Mouse (Mus musculus): ENCODE data around the gene BC024978.

The BC024978 gene

DNA sequence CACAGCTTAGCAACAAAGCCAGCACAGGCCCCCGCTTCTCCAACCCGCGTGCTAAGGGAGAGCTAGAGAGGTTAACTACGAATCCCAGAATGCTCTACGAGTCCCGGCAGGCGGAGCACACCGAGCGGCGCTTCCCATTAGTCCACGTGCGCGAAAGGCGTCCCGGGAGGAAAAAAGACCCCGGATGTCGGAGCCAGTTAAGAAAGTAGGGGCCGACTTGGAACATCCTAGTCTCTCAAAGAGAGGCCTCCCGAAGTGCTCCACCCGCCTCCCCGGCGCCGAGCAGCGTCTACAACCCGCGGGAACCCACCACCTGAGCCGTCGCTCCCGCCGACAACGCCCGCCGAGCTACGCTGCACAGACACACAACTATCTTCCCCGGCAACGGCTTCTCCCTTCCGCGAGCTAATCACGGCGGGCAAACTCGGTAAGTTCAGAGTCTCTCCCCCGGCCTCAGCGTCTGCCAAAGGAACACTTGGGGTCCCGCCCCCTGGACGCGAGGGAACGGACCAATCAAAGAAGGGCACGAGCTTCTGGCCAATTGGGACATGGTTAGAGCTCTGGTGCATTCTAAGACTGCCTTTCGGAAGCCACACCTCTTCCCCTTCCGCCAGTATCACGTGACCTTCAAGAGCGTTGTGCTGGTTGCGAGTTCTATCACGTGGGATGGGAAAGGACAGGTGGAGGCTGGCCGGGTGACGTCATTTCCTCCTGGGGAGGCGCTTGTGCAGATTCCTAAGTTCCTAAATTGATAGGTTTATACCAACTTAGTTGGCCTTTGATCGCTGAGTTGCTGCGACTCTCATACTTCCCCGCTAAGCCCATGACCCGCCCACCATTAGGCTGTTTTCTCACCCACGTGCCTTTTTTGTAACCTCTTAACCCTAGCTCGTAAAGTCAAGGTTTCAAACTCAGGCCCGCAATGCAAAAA lies at the start of gene BC024978, which contains the start of gene Snrpa:
BC024978 (plus strand) TSS at position 101 of the 931 bp plus-strand sequence.
Snrpa (minus strand) TSS at position 591 of the 931 bp plus-strand sequence.
- in situ Hi-C loops (cut with MboI; ENCODE audit: low sequenced_read_pairs): no loop called here

DNA sequence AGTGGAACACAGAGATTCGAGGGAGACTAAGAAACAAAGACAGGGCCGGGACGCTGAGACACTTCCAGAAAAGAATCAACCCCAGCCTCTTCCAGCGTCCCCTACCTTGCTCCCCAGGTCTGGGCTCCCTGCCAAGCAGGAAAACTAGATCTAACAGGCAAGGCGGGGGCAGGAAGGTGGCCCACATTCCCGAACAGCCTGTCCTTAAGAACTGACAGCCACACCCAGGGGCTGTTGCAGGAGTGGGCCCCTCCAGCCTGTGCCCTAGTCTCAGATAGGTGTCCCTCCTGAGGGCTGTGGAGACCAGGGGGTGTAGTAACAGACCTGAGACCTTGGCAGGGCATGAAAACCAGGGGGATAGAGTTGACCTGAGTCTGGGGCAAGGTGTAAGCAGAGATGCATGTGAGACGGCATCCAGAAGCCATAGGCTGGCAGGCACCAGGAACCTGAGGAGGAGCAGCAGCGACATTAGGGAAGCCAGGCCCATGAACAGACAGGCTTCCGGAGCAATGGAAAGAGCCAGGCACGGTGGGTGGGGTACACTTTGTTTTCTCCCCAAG lies 42.3 kb upstream of the BC024978 start, which contains the start of gene Cyp2t4:
Cyp2t4 (plus strand) TSS at position 510 of the 560 bp plus-strand sequence.
- in situ Hi-C loops (cut with MboI; ENCODE audit: low sequenced_read_pairs): no loop called here

DNA sequence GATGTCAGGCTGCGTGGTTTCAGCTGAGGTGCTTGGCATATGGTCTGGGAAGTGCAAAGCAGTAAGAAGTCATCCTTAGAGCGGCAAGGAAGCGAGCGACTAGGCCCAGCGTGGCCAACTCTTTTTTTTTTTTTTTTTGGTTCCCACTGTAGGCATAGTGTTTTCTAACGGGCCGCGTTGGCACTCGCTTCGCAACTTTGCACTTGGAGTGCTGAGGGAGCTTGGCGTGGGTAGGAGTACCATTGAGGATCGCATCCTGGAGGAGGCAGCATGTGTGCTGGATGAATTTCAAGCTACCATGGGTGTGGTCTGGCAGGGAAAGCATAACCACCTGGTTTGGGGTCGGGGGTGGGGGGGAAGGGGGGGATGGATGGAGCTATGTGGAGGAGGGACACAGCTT lies 39.6 kb upstream of the BC024978 start:
- in situ Hi-C loops (cut with MboI; ENCODE audit: low sequenced_read_pairs): no loop called here

DNA sequence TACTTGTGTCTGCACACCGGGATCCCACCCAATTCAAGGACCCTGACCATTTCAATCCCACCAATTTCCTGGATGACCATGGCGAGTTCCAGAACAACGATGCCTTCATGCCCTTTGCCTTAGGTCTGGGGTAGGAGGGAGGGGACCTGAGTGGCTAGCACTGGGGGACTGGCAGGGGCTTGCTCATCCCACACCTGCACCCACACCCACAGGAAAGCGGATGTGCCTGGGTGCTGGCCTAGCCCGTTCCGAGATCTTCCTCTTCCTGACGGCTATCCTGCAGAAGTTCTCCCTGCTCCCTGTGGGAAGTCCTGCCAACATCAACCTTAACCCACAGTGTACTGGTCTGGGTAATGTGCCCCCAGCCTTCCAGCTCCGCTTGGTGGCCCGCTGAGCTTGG lies 37.4 kb upstream of the BC024978 start:
- in situ Hi-C loops (cut with MboI; ENCODE audit: low sequenced_read_pairs): no loop called here

DNA sequence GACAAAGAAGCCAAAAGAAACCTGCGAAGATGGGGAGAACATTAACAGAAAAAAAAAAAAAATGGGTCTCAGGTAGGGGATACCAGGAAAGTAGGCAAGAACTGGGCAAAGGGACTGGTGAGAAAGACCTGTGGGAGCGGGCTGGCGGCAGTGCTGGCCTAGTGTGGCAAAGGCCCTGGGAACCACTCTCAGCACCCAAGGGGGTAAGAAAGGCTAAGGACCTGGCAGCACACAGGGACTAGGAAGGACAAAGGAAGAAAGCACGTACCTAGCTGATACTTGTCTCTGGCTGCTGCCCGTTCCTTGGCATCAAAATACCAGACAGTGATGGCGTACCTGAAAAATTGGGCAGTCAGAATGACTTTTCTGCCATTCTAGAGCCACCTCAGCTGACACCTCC lies 36.3 kb upstream of the BC024978 start:
- in situ Hi-C loops (cut with MboI; ENCODE audit: low sequenced_read_pairs): no loop called here

DNA sequence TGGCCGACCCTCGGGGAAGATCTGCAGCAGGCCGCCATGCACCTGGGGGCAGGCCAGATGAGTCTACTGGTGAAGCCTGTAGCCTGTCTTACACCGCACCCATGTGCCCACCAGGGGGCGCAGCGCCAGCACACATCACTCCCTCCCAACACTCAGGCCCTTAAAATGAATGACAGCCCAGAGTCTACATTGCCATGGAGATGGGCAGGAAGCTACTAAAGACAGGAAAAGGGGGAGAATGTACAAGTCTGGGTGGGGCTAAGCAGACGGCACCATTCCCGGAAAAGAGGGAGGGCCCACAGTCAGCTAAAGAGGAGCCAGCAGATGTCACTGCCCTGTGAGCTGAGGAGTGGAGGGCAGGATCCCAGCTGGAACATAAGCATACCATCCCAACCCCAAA lies 35.7 kb upstream of the BC024978 start:
- in situ Hi-C loops (cut with MboI; ENCODE audit: low sequenced_read_pairs): no loop called here

DNA sequence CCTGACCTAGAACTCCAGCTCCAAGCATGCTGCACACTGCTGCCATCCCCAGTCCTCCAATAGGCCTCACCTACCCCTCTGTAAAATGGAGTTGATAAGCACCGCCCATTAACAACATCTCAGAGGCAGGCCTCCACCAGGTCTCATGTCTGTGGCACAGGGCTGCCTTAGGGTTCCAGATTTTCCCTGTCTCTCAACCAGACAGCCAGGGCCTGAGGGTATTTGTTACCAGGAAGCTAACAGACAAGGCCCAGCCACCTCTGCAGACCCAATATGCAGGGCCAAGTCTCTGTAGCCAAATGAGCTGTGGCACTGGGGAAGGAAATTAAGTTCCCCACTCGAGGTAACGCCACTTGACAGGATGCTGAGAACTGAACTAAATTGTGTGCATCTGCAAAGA lies 34.7 kb upstream of the BC024978 start:
- in situ Hi-C loops (cut with MboI; ENCODE audit: low sequenced_read_pairs): no loop called here

DNA sequence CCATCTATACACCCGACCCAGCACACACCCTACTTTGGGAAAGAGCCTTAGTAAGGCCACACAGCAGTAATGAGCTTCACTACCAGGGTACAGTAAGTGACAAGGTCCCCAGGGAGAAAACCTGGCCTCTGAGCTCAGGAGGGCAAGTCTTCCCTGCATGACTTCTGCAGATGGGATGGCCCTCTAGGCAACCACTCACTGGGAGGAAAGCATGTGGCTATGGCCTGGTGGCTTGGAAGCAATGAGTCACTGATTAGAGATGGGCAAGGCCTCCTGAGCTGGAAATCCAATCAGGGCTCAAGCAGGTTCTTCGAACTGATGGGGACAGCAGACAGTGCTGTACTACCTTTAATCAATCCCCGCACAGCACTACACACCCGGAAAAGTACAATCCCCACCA lies 33.8 kb upstream of the BC024978 start:
- in situ Hi-C loops (cut with MboI; ENCODE audit: low sequenced_read_pairs): no loop called here

DNA sequence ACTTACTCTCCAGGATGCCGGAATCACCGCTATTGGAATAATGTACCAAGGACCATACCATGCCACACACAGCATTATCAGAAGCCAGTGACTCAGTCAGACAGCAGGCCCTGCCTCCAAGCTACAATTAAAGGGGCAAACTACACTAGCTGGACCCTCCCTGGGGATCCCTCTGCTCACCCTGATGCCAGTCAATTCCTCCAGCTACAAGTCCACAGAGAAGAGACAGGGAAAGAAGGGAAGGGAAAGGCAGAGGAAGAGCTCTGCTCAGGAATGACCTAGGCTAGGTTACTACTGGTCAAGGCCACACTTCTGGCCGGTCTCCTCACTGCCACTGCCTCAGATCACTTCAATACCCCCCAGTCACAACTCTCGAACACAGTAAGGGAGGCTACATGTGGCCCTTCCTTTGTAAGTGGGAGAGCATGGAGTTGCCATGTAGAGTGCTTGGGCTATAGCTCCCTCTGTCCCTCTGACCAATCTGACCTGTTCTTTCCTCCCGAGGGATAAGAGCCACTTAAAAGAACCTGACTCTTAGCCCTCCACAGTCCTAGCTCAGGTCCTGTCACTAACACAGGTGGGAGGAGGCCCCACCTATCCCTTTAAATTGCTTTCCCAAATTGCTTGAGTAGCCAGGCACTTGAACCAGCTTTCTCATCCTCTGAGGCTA lies 32.7 kb upstream of the BC024978 start:
- in situ Hi-C loops (cut with MboI; ENCODE audit: low sequenced_read_pairs): no loop called here

DNA sequence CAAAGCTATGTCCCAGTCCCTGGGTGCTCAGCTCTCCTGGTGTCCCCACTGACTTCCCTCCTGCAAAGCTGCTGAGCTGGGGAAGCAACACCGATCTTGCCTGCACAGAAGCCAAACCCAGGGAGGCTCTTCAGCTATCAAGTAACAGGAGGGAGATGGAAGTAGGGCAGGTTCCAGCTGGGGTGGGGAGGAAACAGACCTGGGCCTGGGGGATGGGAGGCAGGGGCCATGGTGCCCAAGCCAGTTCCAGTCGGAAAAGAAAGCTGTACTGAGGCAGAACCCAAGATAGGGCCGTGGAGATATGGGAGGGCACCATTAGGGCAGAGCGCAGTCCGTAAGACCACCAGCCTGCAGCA lies 32.2 kb upstream of the BC024978 start:
- in situ Hi-C loops (cut with MboI; ENCODE audit: low sequenced_read_pairs): no loop called here

DNA sequence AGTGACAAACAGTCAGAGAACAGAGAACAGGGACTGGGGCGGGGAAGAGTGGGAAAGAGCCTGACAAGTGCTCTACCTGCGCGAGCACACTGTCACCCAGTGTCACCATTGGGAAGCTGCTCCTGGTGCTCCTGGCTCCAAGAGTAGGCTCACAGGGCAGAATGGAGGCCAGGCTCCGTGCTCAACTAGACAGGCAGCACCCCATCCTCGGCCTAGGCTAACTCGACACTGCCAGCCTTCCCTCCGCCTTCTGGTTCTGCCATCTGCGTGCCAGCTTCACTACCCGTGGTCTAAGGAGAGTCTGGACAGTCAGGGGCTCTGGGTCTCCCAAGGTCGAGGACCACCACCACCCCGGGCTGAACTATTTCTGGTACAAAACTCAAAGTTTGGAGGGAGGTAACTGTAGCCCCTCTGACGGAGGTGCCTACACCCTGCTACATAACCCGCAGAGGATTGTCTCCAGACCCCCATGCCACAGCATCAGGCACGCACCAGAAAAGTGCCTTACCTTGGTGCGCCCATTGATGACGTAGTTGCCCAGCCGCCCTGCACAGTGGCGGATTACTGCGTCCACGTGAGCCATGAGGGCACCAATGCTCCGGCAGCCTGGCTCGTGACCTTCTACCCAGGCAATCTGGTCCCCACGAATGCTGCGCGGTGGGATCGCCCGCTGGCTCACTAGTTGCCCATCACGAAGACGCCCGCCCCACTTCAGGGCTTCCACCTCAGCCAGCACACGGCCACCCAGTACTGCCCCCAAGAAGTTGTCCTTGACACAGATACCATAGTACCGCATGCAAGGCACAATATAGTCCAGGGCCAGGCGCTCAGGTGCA lies 31.3 kb upstream of the BC024978 start:
- in situ Hi-C loops (cut with MboI; ENCODE audit: low sequenced_read_pairs): no loop called here

DNA sequence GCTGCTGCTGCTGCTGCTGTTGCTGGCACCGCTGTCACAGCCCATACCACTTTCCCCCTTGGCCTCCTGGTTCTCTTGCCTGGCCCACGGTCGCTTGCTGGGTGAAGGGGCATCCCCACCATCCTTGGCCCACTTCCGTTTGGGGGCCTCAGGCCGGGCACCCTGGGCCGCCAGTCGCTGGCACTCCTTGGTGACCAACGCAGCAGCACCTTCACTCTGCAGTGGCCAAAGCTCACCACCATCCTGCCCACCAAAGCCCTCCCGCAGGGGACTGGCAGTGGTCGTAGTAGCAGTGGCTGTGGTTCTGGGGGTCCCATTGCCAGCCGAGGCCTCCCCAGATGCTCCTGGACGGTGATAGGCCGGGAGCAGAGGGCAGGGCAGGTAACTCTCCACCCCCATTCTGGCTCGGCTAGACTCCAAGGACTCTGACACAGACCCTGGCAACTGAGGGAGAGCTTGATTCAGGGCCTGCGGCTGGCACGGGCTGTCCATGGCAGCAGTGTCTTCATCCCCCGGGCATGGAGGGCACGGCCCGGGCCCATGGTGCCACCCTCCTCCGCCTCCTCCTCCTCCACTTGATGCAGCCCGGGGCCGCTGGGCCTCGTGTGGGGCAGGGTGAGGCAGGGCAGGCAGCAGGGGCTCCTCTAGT lies 30.4 kb upstream of the BC024978 start:
- in situ Hi-C loops (cut with MboI; ENCODE audit: low sequenced_read_pairs): no loop called here

DNA sequence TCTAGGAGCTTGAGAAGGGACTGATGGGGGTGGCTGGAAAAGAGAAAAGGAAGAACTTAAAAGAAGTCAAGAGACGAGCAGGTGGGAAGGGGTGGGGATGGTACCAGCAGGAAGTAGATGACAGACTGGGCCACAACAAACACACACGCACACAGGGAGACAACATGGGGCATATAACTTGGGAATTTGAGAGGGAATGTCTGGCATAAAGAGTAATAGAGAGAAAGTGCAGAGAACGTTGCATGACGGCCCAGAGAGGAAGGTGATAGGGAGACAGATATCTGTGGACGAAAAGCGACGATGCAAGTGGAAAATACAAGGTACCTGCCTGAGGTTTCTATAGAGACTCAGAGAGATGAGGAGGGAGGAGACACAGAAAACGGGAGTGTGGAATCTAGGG lies 29.9 kb upstream of the BC024978 start:
- in situ Hi-C loops (cut with MboI; ENCODE audit: low sequenced_read_pairs): no loop called here

DNA sequence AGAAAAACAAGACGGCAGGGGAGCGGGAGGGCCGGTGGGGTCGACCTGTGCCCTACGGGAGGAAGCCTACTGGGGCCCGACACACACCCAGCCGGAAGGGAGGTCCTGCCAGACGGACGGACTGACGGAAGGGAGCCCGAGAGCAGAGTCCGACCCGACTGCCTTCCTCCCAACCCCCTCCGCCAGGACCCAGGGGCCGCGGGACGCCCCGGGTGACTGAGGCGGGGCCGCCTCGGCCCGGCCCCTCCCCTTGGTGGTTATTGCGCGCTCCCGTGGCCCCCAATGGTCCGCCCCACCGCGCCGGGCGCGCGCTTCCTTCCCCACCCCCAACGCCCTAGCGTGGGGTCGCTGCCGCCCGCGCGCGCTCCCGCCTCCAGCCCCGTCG lies 29.4 kb upstream of the BC024978 start:
- in situ Hi-C loops (cut with MboI; ENCODE audit: low sequenced_read_pairs): no loop called here

DNA sequence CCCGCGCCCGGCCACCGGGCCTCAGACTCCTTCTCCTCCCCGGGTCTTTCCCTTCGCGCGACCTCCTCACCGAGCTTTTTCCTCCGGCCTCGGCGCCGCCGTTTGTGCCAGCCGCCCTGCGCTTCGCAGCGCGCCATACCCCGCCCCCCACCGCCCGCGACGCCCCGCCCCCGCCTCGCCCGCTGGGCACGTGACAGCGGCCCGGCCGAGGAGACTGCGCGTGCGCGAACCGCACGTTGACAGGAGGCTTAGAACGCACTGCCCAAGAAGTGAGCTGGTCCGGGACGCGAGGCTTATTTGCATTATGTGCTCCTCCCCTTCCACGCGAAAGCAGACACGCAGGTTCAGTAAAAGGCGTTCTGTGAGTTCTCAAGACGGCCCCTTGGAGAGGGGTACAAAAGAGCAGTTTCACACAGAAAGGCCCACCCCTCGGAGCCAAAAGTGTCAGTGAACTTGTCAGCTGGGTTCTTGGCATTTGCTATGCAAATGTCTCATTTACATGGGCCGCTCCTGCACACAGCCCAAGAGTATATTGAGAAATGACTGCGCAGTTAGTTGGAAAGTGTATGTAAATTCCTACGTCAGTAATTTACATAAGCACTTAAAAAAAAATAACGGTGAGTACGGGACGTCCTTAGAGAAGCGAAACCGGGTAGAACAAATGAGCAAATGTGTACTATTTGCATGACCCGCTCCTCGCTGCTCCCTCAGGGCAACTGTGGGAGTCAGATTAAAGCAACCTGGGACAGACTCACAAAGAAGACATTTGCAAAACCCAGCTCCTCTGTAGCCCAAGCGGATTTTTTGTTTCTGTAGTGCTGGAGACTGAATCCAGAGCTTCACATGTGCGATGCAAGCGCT lies 28.7 kb upstream of the BC024978 start, which contains the start of gene Egln2:
Egln2 (minus strand) TSS at position 189 of the 861 bp plus-strand sequence.
- in situ Hi-C loops (cut with MboI; ENCODE audit: low sequenced_read_pairs): no loop called here

DNA sequence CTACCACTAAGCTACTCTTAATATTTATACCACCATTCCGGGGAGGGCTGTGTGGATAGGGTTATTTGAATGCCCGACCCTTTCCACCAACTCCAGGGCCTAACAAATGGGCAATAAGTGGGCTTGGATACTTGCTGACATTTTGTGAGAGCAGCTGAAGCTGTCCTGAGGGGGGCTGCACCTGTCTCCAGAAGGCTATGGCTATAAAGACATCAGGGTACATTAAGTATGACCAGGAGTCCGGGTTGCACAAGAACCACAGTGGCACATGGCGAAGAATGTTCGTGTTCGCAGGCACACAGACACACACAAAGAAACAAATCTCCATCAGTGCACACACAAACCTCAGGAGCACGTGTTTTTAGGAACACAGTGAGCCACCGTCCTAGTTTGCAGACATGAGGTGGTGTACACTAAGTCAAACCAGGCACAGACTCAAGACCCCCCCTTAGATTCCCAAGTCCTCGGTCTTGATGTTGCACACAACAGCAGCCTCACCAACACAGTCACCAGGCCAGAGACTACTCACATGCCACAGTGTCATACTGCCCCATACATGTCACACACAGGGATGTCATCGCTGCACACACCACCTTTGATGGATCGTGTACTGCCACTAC lies 28.0 kb upstream of the BC024978 start:
- in situ Hi-C loops (cut with MboI; ENCODE audit: low sequenced_read_pairs): no loop called here

DNA sequence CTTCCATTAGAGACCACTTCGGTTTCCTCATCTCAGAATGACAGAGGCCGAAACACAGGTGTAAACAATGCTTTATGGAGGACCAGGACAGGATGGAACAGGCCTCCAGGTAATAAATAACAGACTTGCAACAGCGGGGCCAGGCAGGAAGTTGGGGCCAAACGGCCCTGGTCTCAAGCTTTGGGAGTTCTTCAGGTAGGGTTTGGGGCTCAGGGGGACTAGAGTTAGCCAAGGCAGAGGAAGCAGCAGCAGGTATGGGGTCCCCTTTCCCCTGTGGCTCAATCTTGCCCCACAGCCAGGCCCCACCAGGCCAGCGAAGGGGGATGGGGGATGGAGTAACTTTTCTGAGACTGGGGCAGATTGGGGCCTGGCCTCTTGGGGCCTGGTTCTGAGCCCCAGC lies 27.2 kb upstream of the BC024978 start:
- in situ Hi-C loops (cut with MboI; ENCODE audit: low sequenced_read_pairs): no loop called here

DNA sequence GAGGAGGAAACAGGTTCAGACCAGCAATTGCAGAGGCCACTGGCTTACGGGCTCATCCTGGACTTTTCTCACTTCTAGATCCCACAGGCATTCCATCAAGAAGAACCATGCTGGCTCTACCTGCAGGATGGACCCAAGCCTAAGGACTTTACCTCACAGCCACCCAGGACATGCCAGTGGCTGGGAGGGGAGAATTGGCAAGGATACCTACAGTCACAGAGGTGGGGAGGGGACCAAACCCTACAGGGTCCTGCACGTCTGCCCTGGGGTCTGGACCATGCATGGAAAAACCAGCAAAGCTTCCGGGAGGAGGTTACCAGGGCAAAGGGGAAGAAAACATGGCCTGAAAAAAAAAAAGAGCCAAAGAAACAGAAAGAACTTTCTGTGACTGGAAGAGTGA lies 24.6 kb upstream of the BC024978 start:
- in situ Hi-C loops (cut with MboI; ENCODE audit: low sequenced_read_pairs): no loop called here

DNA sequence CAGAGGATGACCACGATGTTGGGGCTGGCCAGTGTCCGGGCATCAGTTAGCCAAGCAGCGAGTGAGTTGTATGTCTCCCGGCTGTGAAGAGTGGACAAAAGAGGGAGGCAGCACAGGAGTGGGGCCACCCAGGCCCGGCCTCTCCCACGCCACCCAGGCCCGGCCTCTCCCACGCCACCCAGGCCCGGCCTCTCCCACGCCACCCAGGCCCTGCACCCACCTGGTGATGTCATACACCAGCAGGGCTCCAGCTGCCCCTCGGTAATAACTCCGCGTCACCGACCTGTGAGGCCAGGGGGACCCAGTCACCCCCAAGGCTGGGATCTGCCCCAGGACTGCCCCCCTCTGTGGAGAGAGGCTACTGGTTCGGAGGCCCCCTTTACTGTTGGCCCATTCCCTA lies 21.1 kb upstream of the BC024978 start:
- in situ Hi-C loops (cut with MboI; ENCODE audit: low sequenced_read_pairs): no loop called here

Measured in CH12F3 (cell line).